Mouse (Mus musculus) spleen, adult 2 months (tissue): ENCODE measurements at regions not wholly inside any gene's neighbourhood (a gene's known extent, or its start where the extent isn't known, plus 50 kb on each side); places are given as distances from the start of the nearest gene placed in this dataset.

Source experiments
- CTCF ChIP-seq: fragments of 200-500 bp; IDR thresholded peaks from 2 replicates; pipeline ENCODE4 v1.5.1; 2011; ENCODE audit warnings: mild to moderate bottlenecking, inconsistent platforms; ENCODE audit not compliant: insufficient read depth, insufficient read length, insufficient replicate concordance; ENCODE audit errors: extremely low read depth
- POLR2A ChIP-seq: fragments of 200-500 bp; IDR thresholded peaks from 2 replicates; pipeline ENCODE4 v1.6.1; 2011; ENCODE audit warnings: low read depth, low read length, inconsistent platforms

- TF ChIP-seq CTCF (no peak), POLR2A (no peak)
These were observed 117.8 kb downstream of the Amer2 start for GRCm38 (mm10) chr14:60490886-60491285.
